Mouse (Mus musculus) forebrain, embryonic 16.5 days (tissue): ENCODE results near the gene Tmod4. TPM values are rescaled to one million over a fixed set of nuclear protein-coding genes. Genes with fewer than 3 reads are reported as not detected.
"Not testable (repeated sequence)": the region's sequence is repeated elsewhere in the genome, so short reads cannot be mapped to it uniquely, and the experiment has no call there.

Experiments used
- ATAC-seq: fragments of 200-750 bp; cut with Nextera tagmentation; 2 replicates; pipeline ENCODE4 v1.8.0; 2017; ENCODE audit warnings: mild to moderate bottlenecking, moderate library complexity
- H3K27ac ChIP-seq: fragments of 300-500 bp; sonication (generic); 2 replicates; pipeline ENCODE4 v1.5.1; 2014; ENCODE audit warnings: low read length, control low read depth
- H3K27me3 ChIP-seq: fragments of 300-500 bp; sonication (generic); replicated peaks from 2 replicates; pipeline ENCODE4 v1.6.1; 2014; ENCODE audit warnings: low read length; ENCODE audit not compliant: control insufficient read depth, insufficient read depth
- H3K36me3 ChIP-seq: fragments of 300-500 bp; sonication (generic); 2 replicates; pipeline ENCODE4 v1.6.1; 2014; ENCODE audit not compliant: control insufficient read depth, insufficient read depth
- H3K4me1 ChIP-seq: fragments of 300-500 bp; sonication (generic); replicated peaks from 2 replicates; pipeline ENCODE4 v1.6.1; 2014; ENCODE audit warnings: low read length; ENCODE audit not compliant: control insufficient read depth, insufficient read depth
- H3K4me2 ChIP-seq: fragments of 300-500 bp; sonication (generic); 2 replicates; pipeline ENCODE4 v1.6.1; 2014; ENCODE audit warnings: mild to moderate bottlenecking, low read length, control low read depth
- H3K4me3 ChIP-seq: fragments of 300-500 bp; sonication (generic); replicated peaks from 2 replicates; pipeline ENCODE4 v1.5.1; 2014; ENCODE audit warnings: mild to moderate bottlenecking, low read length, control low read depth
- H3K9ac ChIP-seq: fragments of 300-500 bp; sonication (generic); replicated peaks from 2 replicates; pipeline ENCODE4 v1.6.1; 2014; ENCODE audit warnings: low read depth, low read length, control low read depth
- H3K9me3 ChIP-seq: fragments of 300-500 bp; sonication (generic); 2 replicates; pipeline ENCODE4 v1.6.1; 2016; ENCODE audit warnings: low read length; ENCODE audit not compliant: control insufficient read depth
- WGBS: fragments of 180-500 bp; shearing (Covaris S2); extraction: QIAGEN DNeasy Blood & Tissue Kit; methylation state at CpG from one replicate; pipeline ENCODE4 v1.1.7; 2014; 5-methylcytosine and 5-hydroxymethylcytosine counted together
- polyA plus RNA-seq: library from polyadenylated mRNA; unstranded; fragments of >200 nt; fragmentation: Nextera tagmentation; extraction: Ambion mirVana; gene quantifications from 2 replicates; pipeline ENCODE4 v1.2.1, GENCODE M21; 2015

The Tmod4 gene
- polyA plus RNA-seq, 1 experiment from 2014 or later = 0.91 TPM

DNA sequence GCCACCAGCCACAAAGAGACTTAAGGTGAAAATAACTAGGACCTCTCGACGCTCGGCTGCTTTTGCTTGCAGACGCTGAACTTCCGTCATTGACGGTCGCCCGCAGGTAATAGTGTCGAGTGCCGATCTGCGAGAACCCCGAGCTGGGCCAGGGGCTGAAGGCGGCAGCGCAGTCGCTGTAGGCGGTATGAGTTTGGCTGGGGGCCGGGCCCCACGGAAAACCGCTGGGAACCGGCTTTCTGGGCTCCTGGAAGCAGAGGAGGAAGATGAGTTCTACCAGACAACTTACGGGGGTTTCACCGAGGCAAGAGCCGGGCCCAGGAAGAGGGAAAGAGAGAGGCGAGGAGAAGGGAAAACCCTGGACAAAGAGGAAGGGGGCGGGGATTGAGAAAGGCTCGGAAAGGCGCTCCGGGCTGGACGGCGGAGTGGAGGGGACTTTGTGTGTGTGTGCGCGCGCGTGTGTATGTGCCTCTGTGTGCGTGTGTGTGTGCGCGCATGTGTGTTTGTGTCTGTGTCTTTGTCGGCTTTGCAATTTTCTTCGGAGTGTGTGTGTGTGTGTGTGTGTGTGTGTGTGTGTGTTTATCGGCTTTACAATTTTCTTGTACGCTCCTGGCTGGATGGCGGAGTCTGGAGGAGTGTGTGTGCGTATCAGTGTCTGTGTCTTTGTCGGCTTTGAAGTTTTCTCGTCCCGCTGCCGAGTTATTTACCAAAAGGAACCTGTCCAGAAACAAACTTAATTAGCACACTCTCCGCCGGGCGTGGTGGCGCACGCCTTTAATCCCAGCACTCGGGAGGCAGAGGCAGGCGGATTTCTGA is 13.2 kb upstream of the Tmod4 start, which contains the start of gene Vps72:
Gene Vps72, plus strand, starts transcription at position 112 of the 816 bp plus-strand sequence.
- WGBS = under 1% methylated on average over 53 of the region's 54 CpGs
- Histone ChIP-seq H3K4me2 (peak within 1 kb of the TSS; percentile 52), H3K9ac (peak within 1 kb of the TSS; percentile 71), H3K9me3 (no peaks in the 10 kb centered on the region), H3K27ac (peak within 1 kb of the TSS; percentile 97), H3K27me3 (no peaks in the 10 kb centered on the region), H3K36me3 (peaks cover 5% of the 10 kb centered on the region; the same call in 1 of the 2 replicates), H3K4me1 (peaks cover 10% of the 10 kb centered on the region), H3K4me3 (peak within 1 kb of the TSS; percentile 70)
- ATAC-seq = peak; percentile 77

DNA sequence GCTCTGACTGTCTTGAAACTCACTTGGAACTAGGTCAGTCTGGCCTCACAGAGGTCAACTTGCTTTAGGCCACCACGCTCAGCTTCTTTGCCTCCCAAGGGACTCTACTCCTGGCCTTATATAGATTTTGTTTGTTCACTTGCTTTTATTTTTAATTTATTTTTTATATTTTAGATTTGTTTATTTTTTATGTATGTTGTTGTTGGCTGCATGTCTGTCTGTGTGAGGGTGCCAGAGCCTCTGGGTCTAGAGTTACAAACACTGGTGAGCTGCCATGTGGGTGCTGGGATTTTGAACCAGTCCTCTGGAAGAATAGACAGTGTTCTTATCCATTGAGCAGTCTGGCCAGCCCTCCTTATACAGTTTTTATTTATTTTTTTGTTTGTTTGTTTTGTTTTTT is 11.5 kb upstream of the Tmod4 start:
- no peak overlapping the region for H3K27ac ChIP-seq
- no peak for ATAC-seq
- no peak overlapping the region for H3K9ac ChIP-seq
- 97% methylated on average over 1 of the region's 1 CpGs for WGBS
- no peak overlapping the region for H3K4me3 ChIP-seq
- no peaks in the 10 kb centered on the region for H3K27me3 ChIP-seq
- peaks cover 10% of the 10 kb centered on the region for H3K4me1 ChIP-seq
- no peak overlapping the region for H3K4me2 ChIP-seq
- H3K9me3 ChIP-seq = no peaks in the 10 kb centered on the region
- H3K36me3 ChIP-seq = peaks cover 8% of the 10 kb centered on the region; the same call in 1 of the 2 replicates

DNA sequence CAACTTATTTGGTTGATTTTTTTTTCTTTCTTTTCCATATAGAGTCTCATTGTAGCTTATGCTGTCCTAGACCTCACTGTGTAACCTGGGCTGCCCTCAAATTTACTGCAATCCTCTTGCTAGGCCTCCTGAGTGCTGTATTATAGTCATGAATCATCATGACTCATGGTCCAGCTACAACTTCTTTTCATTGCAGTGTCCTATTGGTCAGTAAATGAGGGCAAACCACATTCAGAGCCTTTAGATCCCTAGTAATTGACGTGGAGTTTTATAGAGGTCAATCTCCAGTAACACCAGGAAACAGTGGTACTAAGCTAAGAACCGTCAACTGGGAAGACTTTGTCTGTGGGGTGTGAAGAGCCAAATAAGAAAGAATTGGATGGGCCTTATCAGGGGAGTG is 6.5 kb upstream of the Tmod4 start:
- H3K4me2 ChIP-seq = no peak overlapping the region
- no peaks in the 10 kb centered on the region for H3K27me3 ChIP-seq
- peaks cover 43% of the 10 kb centered on the region for H3K36me3 ChIP-seq
- 97% methylated on average over 2 of the region's 2 CpGs for WGBS
- no peak overlapping the region for H3K4me3 ChIP-seq
- no peak overlapping the region for H3K27ac ChIP-seq
- no peak for ATAC-seq
- no peaks in the 10 kb centered on the region for H3K9me3 ChIP-seq
- H3K4me1 ChIP-seq = peaks cover 2% of the 10 kb centered on the region
- H3K9ac ChIP-seq = no peak overlapping the region

DNA sequence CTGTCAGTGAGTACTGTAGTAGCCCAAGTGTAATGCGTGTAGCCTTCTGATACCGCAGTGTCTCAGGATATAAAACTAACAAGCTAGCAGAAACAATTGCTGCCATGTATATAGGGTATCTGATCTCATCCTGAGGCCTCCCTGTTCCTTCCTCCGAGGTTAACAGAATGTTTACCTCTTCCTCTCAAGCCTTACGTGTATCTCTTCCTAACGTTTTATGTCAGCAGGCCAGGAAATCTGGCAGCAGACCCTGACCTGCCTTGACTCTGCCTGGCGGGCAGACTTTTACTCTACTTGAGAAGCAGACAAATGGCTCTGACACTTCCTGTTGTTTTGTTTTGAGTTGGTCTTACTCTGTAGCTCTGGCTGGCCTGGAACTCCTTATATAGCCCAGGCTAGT is 2.7 kb upstream of the Tmod4 start:
- no peak for ATAC-seq
- H3K4me2 ChIP-seq = no peak overlapping the region
- 91% methylated on average over 6 of the region's 6 CpGs for WGBS
- peaks cover 38% of the 10 kb centered on the region for H3K36me3 ChIP-seq
- no peaks in the 10 kb centered on the region for H3K9me3 ChIP-seq
- H3K9ac ChIP-seq = no peak overlapping the region
- H3K4me3 ChIP-seq = no peak overlapping the region
- H3K27ac ChIP-seq = no peak overlapping the region
- H3K4me1 ChIP-seq = peaks cover 11% of the 10 kb centered on the region
- no peaks in the 10 kb centered on the region for H3K27me3 ChIP-seq

DNA sequence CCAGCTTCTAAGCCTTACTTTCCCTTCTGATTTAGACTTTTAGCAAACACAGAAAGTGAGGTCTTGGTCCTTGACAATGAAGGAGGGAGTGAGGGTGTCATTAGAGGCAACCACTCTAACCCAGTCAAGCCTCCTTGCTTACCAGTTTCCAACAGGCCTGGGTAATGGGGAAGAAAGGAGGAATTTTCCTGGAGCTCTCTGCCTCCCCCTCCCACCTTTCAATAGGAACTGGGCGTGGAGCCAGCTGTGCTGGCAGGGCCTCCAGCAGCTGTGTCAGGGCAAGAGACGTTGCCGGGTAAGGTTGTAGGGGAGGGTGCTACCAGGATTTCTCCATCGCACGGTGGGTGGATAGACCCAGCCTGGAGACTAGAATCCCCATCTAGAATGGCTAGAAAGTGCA is 696 bp downstream of the Tmod4 start:
- H3K27me3 ChIP-seq = no peaks in the 10 kb centered on the region
- peaks cover 20% of the 10 kb centered on the region for H3K36me3 ChIP-seq
- ATAC-seq = peak; percentile 60
- H3K27ac ChIP-seq = peak overlapping the region; percentile 32; the same call in 1 of the 2 replicates
- no peak overlapping the region for H3K4me3 ChIP-seq
- H3K9ac ChIP-seq = no peak overlapping the region; the same call in 1 of the 2 replicates
- H3K4me2 ChIP-seq = no peak overlapping the region
- no peaks in the 10 kb centered on the region for H3K9me3 ChIP-seq
- WGBS = 10% methylated on average over 5 of the region's 5 CpGs
- peaks cover 11% of the 10 kb centered on the region for H3K4me1 ChIP-seq

DNA sequence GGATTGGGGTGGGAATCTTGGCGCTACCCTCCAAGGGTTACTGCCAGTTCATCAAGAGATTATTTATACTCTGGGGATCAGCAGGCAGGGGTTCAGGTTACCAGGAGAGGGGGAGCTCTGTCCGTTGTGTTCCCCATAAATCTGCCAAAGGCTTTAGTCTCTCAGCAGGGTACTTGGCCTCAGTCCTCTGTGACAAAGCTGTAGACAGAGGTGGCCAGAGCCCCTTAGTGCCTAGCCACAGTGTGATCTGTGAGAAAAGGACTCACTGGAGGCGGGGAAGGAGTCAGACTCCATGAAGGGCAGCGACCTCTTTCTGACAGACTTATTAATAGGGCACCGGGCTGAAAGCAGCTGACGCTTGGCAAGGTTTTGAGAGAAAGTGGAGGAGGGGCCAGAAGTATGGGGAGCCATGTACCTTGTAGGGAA is 5.0 kb downstream of the Tmod4 start:
- no peak for ATAC-seq
- H3K9ac ChIP-seq = no peak overlapping the region

DNA sequence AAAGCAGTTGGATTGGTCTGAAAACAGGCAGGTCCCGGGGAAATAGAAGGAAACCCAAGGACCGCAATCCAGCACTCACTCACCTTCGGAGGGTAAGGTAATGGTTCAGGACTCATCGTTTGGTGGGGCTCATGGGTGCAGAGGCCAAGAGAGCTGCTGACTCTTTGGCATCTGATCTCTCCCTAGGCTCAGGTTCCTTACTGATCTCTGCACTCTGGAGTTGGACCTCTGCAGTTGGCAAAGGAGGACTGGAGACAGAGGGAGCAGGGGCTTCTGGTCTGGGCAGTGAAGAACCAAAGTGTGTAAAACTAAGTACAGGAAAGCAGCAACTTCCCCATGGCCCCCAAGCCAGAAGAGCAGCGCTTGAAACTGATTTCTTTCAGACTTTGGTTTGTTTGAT is 5.8 kb downstream of the Tmod4 start:
- Histone ChIP-seq H3K4me2 (no peak overlapping the region), H3K27me3 (no peaks in the 10 kb centered on the region), H3K36me3 (no peaks in the 10 kb centered on the region), H3K4me1 (peaks cover 14% of the 10 kb centered on the region), H3K4me3 (no peak overlapping the region), H3K9me3 (no peaks in the 10 kb centered on the region), H3K9ac (no peak overlapping the region), H3K27ac (no peak overlapping the region)
- no peak for ATAC-seq
- WGBS = 89% methylated on average over 5 of the region's 5 CpGs

More for the DNA sequence above, 5.0 kb downstream of the Tmod4 start:
- no peak overlapping the region for H3K27ac ChIP-seq
- no peak overlapping the region for H3K4me2 ChIP-seq
- no peaks in the 10 kb centered on the region for H3K27me3 ChIP-seq
- H3K36me3 ChIP-seq = no peaks in the 10 kb centered on the region
- H3K4me1 ChIP-seq = peaks cover 18% of the 10 kb centered on the region
- no peak overlapping the region for H3K4me3 ChIP-seq
- 53% methylated on average over 6 of the region's 6 CpGs for WGBS
- no peaks in the 10 kb centered on the region for H3K9me3 ChIP-seq

DNA sequence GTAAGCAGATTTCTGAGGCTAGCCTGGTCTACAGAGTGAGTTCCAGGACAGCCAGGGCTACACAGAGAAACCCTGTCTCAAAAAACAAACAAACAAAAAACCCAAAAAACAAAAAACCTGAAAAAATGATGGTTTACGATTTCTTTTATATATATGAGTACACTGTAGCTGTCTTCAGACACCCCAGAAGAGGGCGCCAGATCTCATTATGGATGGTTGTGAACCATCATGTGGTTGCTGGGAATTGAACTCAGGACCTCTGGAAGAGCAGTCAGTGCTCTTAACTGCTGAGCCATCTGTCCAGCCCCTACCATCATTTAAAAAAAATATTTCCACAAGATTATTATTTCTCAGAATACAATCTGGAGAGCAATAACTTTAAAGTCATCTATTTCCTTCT is 8.1 kb downstream of the Tmod4 start:
- H3K9me3 ChIP-seq, H3K27me3 ChIP-seq, ATAC-seq, H3K4me2 ChIP-seq, H3K36me3 ChIP-seq, H3K4me3 ChIP-seq, H3K9ac ChIP-seq, H3K27ac ChIP-seq: not testable (repeated sequence)
- peaks cover 19% of the 10 kb centered on the region for H3K4me1 ChIP-seq
- WGBS = 85% methylated on average over 2 of the region's 2 CpGs

DNA sequence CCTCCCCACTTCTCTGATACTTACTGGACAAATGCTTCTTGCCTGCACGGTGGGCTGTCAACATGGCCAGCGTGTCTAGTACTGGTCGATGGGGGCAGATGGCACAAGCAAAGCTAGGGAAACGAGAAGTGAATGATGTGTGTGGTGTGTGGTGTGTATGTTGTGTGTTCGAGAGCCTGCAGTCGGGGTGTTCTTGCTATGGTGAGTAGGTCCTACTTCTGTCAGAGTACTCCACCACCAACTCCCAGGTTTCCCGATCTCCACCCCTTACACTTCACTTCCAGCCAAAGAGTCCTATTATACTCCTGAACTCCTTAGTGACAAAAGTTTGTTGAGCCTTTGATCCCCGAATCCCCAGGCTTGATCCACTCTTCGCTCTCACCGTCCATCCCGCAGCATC is 8.9 kb downstream of the Tmod4 start:
- WGBS = 58% methylated on average over 11 of the region's 11 CpGs
- Histone ChIP-seq H3K27ac (no peak overlapping the region), H3K36me3 (no peaks in the 10 kb centered on the region), H3K9ac (peak overlapping the region; percentile 70), H3K4me3 (peak overlapping the region; percentile 79), H3K9me3 (no peaks in the 10 kb centered on the region), H3K4me2 (peak overlapping the region; percentile 97), H3K4me1 (peaks cover 19% of the 10 kb centered on the region), H3K27me3 (no peaks in the 10 kb centered on the region)
- no peak for ATAC-seq
